Mouse (Mus musculus): ENCODE measurements around the gene Prmt7.

The Prmt7 gene

DNA sequence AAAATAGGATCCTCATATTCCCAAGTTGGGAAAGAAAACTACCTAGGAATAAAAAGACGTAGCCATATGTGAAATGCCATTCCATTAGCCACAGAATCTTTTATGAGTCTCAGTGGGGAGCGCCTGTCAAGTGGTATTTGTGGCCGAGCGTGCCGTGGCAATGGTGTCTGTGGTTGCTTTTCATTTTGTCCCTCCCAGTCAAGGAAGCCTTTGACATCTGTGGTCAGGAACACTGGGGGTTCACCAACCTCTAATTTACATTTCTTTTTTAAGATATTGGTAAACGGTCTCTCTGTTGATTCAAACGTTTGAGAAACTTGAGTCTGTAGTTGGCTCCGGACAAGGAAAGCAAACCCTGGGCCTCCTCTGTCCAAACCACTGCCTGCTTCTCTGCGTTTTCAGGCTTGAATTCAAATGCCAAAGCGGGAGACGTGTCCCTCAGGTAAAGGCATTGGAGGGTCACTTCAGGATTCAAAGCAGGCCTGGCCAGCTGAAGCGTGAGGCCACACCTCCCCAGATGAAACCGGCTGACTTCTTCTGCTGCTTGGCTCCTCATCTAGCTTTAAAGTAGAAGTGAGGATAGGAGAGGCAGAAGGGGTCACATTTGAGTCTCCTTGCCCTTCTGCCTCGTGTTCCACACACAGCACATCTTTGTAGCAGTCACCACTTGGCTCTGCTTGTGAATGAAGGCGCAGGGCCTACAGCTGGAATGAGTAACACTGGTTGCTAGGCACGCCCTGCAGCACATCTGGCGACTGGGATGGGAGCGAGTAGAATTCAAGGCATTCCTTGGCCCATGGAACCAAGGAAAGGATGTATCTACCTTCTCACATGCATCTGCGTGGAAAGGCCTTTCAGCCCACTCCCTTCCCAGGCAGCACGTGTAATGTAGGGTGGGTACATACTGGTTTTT lies 82.0 kb downstream of the Prmt7 start:
- no peak for DNase-seq

- DNase-seq, result no peak
Measured at GRCm38 (mm10) chr8:106298261-106298660, 87.5 kb downstream of the Prmt7 start.

DNA sequence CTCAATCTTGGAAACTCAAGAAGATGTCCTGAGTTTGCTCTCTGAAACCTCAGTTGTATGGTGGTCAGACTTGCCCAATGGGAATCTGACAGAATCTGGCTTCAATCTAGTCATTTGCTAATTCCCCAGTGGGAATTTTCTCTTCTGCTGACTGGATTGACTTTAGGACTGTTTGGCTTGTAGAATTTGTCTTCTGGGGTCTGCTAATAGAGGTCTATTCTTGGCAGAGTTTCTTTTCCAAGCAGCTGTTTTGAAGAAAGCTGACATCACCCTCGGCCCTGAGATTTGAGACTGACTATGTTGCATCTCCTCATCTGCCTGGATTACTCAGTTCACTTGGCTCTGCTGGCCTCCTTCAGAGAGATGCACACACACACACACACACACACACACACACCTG lies 88.1 kb downstream of the Prmt7 start:
- DNase-seq, result no peak

DNA sequence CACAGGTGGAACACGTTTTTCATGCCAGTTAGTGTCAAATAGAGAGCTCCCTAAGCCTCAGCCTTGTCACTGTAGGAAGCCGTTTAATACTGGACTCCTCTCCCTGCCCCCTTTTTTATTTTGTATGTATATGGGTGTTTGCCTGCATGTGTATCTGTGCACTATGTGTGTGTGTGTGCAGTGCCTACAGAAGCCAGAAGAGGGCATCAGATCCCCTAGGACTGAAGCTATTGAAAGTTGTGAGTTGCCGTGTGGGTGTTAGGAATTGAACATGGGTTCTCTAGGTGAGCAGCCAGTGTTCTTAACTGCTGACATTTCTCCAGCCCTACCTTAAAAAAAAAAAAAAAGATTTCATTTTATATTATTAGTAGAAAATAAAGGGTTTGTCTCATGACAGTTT lies 89.0 kb downstream of the Prmt7 start:
- no peak for DNase-seq

GRCm38 (mm10) chr8:106300739-106301715 lies 90.3 kb downstream of the Prmt7 start:
- no peak for DNase-seq
